Mouse (Mus musculus): Measurements from ENCODE around the gene Pip4k2a.

DNA sequence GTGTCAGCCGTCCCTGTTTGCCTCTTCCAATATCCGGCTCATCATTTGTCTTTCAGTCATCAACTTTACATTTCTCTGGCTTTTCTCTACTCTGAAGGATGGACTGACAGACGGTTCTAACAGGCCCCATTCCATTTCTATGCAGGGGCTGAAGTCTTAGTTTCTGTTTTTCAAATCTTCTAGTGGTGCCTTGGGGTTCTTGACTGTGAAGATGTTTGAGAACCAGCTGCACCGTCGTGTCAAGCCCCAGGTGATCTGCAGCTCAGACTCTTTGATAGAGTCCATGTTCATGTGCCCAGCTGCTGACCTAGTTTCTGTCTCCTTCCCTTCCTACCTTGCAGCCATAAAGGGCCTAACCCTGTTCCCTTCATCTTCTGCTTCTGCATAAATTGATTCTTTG lies 18.4 kb upstream of the Pip4k2a start:
- TF ChIP-seq ZC3H11A (IDR thresholded peaks at IDR 0.05; ENCODE audit: low read depth, low read length) (no peak), POLR2AphosphoS2 (IDR thresholded peaks at IDR 0.05; ENCODE audit: low read depth, low read length) (no peak), CTCF (conservative IDR thresholded peaks at IDR 0.05 in 1 of 2, IDR thresholded peaks at IDR 0.05 in 1 of 2; ENCODE audit: low read depth in 2 of 2, low read length in 2 of 2) (no peak), USF1 (IDR thresholded peaks at IDR 0.05; ENCODE audit: low read depth, low read length) (no peak), RAD21 (IDR thresholded peaks at IDR 0.05; ENCODE audit: low read depth, low read length) (no peak), ZNF384 (IDR thresholded peaks at IDR 0.05; ENCODE audit: low read depth, low read length) (no peak), IRF4 (IDR thresholded peaks at IDR 0.05; ENCODE audit: low read depth, low read length) (no peak), HCFC1 (IDR thresholded peaks at IDR 0.05; ENCODE audit: low read depth, low read length) (no peak), NRF1 (IDR thresholded peaks at IDR 0.05; ENCODE audit: low read depth, low read length) (no peak), MEF2A (IDR thresholded peaks at IDR 0.05; ENCODE audit: borderline replicate concordance, low read depth, low read length) (no peak), MAZ (IDR thresholded peaks at IDR 0.05; ENCODE audit: low read depth, low read length) (no peak), TCF12 (IDR thresholded peaks at IDR 0.05; ENCODE audit: low read depth, low read length) (no peak), POLR2A (IDR thresholded peaks at IDR 0.05; ENCODE audit: low read depth, low read length) (no peak)

Measured in CH12.LX (cell line).